Mouse (Mus musculus) megakaryocyte, embryonic 14.5 days (primary cell): ENCODE measurements around the gene Lrp4.

Experiments used
- FLI1 ChIP-seq: IDR thresholded peaks from 2 replicates; pipeline ENCODE4 v1.6.1; 2012; ENCODE audit warnings: low read length, inconsistent platforms, mixed read lengths
- GATA1 ChIP-seq: IDR thresholded peaks from 3 replicates; pipeline ENCODE4 v1.6.1; 2012; ENCODE audit warnings: mixed read lengths, low read length, inconsistent platforms, borderline replicate concordance

GRCm38 (mm10) chr2:91429146-91429545 is 28.2 kb upstream of the Lrp4 start:
- TF ChIP-seq GATA1 (no peak), FLI1 (no peak)
